Mouse (Mus musculus) hindbrain, embryonic 13.5 days (tissue): Measurements from ENCODE around the gene Trpc5. TPM values are rescaled to one million over a fixed set of nuclear protein-coding genes. Genes with fewer than 3 reads are reported as not detected.

Source experiments
- polyA plus RNA-seq: library from polyadenylated mRNA; unstranded; fragments of >200 nt; fragmentation: Nextera tagmentation; extraction: Ambion mirVana; gene quantifications from 2 replicates; pipeline ENCODE4 v1.2.1, GENCODE M21; 2015

The Trpc5 gene
- polyA plus RNA-seq, 1 experiment from 2014 or later: 1.7 TPM

Other genes starting within 250 kb of the Trpc5 start
- 0.06 TPM in 1 of 2 replicates, not detected in the other for gene Trpc5os, start 231.6 kb downstream of the Trpc5 start, polyA plus RNA-seq
- 0.93 and 0.97 TPM in 2 replicates for gene Rtl4, start 727 bp upstream of the Trpc5 start, polyA plus RNA-seq